In genomic region chr8:47974138-47974962, GRCm38 (mm10) we compare ENCODE assay signal across 8 mouse cellular contexts. TPM values are rescaled to one million over a fixed set of nuclear protein-coding genes. Genes with fewer than 3 reads are reported as not detected.
A peak's percentile ranks its signal among the peaks of the same experiment; 100 is the strongest.
DNase-seq lines count a peak whose midpoint lies in the region; ATAC-seq and TF ChIP-seq lines count a peak whose summit lies in the region.

No protein-coding gene starts in this region.

- H3K36me3 ChIP-seq in hindbrain, postnatal 0 days (ENCODE audit: insufficient read depth, low read length), result no peaks in the 10 kb centered on the region
- H3K36me3 ChIP-seq in liver, embryonic 15.5 days (replicated peaks), result no peaks in the 10 kb centered on the region
- H3K36me3 ChIP-seq in neural tube, embryonic 13.5 days, result no peaks in the 10 kb centered on the region

- peak; percentile 72 for ATAC-seq in hindbrain, postnatal 0 days
- no peak for ATAC-seq in liver, embryonic 15.5 days (ENCODE audit: insufficient read depth)
- peak; percentile 50 for ATAC-seq in neural tube, embryonic 13.5 days (ENCODE audit: low read depth)

- 10% methylated on average over 20 of the region's 20 CpGs for WGBS in hindbrain, postnatal 0 days
- WGBS in liver, embryonic 15.5 days (ENCODE audit: insufficient replicate concordance), result 38% methylated on average over 20 of the region's 20 CpGs
- WGBS in neural tube, embryonic 13.5 days, result 18% methylated on average over 20 of the region's 20 CpGs

- H3K27me3 ChIP-seq in hindbrain, postnatal 0 days (ENCODE audit: insufficient read depth, low read length), result no peaks in the 10 kb centered on the region
- no peaks in the 10 kb centered on the region for H3K27me3 ChIP-seq in liver, embryonic 15.5 days
- H3K27me3 ChIP-seq in neural tube, embryonic 13.5 days, result no peaks in the 10 kb centered on the region

- intact Hi-C loops in gastrocnemius, postnatal 14 days (cut with DNase I; ENCODE audit: low total_unique reads), result no loop called here

- H3K9me3 ChIP-seq in hindbrain, postnatal 0 days (ENCODE audit: low read length), result no peaks in the 10 kb centered on the region
- H3K9me3 ChIP-seq in liver, embryonic 15.5 days (replicated peaks), result no peaks in the 10 kb centered on the region
- H3K9me3 ChIP-seq in neural tube, embryonic 13.5 days, result no peaks in the 10 kb centered on the region

- peaks cover 18% of the 10 kb centered on the region for H3K4me1 ChIP-seq in brown adipose tissue, adult 24 weeks (ENCODE audit: control insufficient read depth, insufficient read depth, insufficient read length, low read length)
- 0 out of 2 replicates have a peak, but pooled peaks cover 5% of the 10 kb centered on the region for H3K4me1 ChIP-seq in hindbrain, postnatal 0 days (ENCODE audit: insufficient read depth, low read length)
- peaks cover 8% of the 10 kb centered on the region; the same call in 1 of the 2 replicates for H3K4me1 ChIP-seq in liver, embryonic 15.5 days (replicated peaks)
- H3K4me1 ChIP-seq in neural tube, embryonic 13.5 days (replicated peaks), result peaks cover 14% of the 10 kb centered on the region

- H3K27ac ChIP-seq in brown adipose tissue, adult 24 weeks (replicated peaks; ENCODE audit: low read depth, low read length), result peak overlapping the region; percentile 66
- no peak overlapping the region; the same call in 1 of the 2 replicates for H3K27ac ChIP-seq in hindbrain, postnatal 0 days
- H3K27ac ChIP-seq in liver, embryonic 15.5 days (replicated peaks), result no peak overlapping the region
- peak overlapping the region; percentile 6; the same call in 1 of the 2 replicates for H3K27ac ChIP-seq in neural tube, embryonic 13.5 days (replicated peaks)

- no peak for TF ChIP-seq CTCF in hindbrain, postnatal 0 days (IDR thresholded peaks at IDR 0.05; ENCODE audit: low read depth)

- DNase-seq in Muller cell, postnatal 12 days (ENCODE audit: inconsistent ontology term), result peak; percentile 93
- peak; percentile 67 for DNase-seq in gastrocnemius, postnatal 14 days
- peak; percentile 36 for DNase-seq in hindbrain, postnatal 0 days (ENCODE audit: low spot score)
- no peak for DNase-seq in spleen, postnatal 10 days (ENCODE audit: low spot score in 2 of 2)
- DNase-seq in spleen, postnatal 36 days (ENCODE audit: low spot score in 2 of 2), result no peak

- peak overlapping the region; percentile 71 for H3K4me2 ChIP-seq in hindbrain, postnatal 0 days (ENCODE audit: low read depth, low read length)
- peak overlapping the region; percentile 50 for H3K4me2 ChIP-seq in liver, embryonic 15.5 days
- H3K4me2 ChIP-seq in neural tube, embryonic 13.5 days, result peak overlapping the region; percentile 56

- peak overlapping the region; percentile 32 for H3K4me3 ChIP-seq in brown adipose tissue, adult 24 weeks (ENCODE audit: insufficient read depth, low read depth, low read length)
- peak overlapping the region; percentile 31 for H3K4me3 ChIP-seq in hindbrain, postnatal 0 days (ENCODE audit: low read length)
- peak overlapping the region; percentile 14; the same call in 1 of the 2 replicates for H3K4me3 ChIP-seq in liver, embryonic 15.5 days (replicated peaks)
- peak overlapping the region; percentile 29 for H3K4me3 ChIP-seq in neural tube, embryonic 13.5 days

- peak overlapping the region; percentile 30 for H3K9ac ChIP-seq in hindbrain, postnatal 0 days (replicated peaks; ENCODE audit: low read length)
- no peak overlapping the region for H3K9ac ChIP-seq in liver, embryonic 15.5 days
- H3K9ac ChIP-seq in neural tube, embryonic 13.5 days, result peak overlapping the region; percentile 44

RNA-seq across cellular contexts. Expression of gene Wwc2, which starts 16.4 kb away (rescaled TPM):
- 12.6 and 14.1 TPM in 2 replicates for polyA plus RNA-seq in brown adipose tissue, adult 24 weeks (2012; ENCODE audit: insufficient read depth, insufficient read length, missing spikeins)
- 10 to 100 TPM in 1 of 2 experiments, 1 to 10 TPM in 1; 9.9 to 10.3 TPM for total RNA-seq in gastrocnemius, postnatal 14 days (2021)
- total RNA-seq in hindbrain, postnatal 0 days (2014; rRNA removed), result 10.0 and 11.2 TPM in 2 replicates
- polyA plus RNA-seq in hindbrain, postnatal 0 days (2015; fragmentation: Nextera tagmentation; extraction: Ambion mirVana), result 5.2 and 5.3 TPM in 2 replicates
- 1.4 and 1.7 TPM in 2 replicates for polyA plus RNA-seq in liver, embryonic 15.5 days (2015; fragmentation: Nextera tagmentation; extraction: Ambion mirVana)
- polyA plus RNA-seq in neural tube, embryonic 13.5 days (2015; fragmentation: Nextera tagmentation; extraction: Ambion mirVana), result 6.7 and 6.8 TPM in 2 replicates

Comparison
In these comparisons a context has a peak if more than half of its experiments do, and no peak if none do; other contexts are left out.
1. DNase-seq: peak in Muller cell, postnatal 12 days (single experiment), gastrocnemius, postnatal 14 days (single experiment) and hindbrain, postnatal 0 days (single experiment); none in spleen, postnatal 10 days (0 of 2) and spleen, postnatal 36 days (0 of 2).
2. H3K27ac ChIP-seq: peak in brown adipose tissue, adult 24 weeks (single experiment) and neural tube, embryonic 13.5 days (single experiment); none in hindbrain, postnatal 0 days (single experiment) and liver, embryonic 15.5 days (single experiment).
3. Peak in every context shown above with its lines, with median percentiles within 50 percentile points of each other: H3K4me3 ChIP-seq and H3K4me2 ChIP-seq.